Mouse (Mus musculus) spleen, adult 2 months (tissue): ENCODE measurements around the gene Pla2g2f. TPM values are rescaled to one million over a fixed set of nuclear protein-coding genes. Genes with fewer than 3 reads are reported as not detected.

Experiments used
- DNase-seq, 2 experiments: peaks; one replicate each; pipeline versions ENCODE4 v3.0.0 to v3.0.0-alpha.2; 2012 to 2021; ENCODE audit warnings: low spot score in 2 of 2, low read depth in 1 of 2
- H3K27ac ChIP-seq: fragments of 200-500 bp; 2 replicates; pipeline ENCODE4 v1.5.1; 2012; ENCODE audit warnings: low read length, inconsistent platforms; ENCODE audit not compliant: insufficient read depth
- H3K27me3 ChIP-seq: fragments of 200-500 bp; 2 replicates; pipeline ENCODE4 v1.6.1; 2012; ENCODE audit warnings: mild to moderate bottlenecking, moderate library complexity, low read length, inconsistent platforms; ENCODE audit not compliant: control insufficient read depth, insufficient read depth
- H3K36me3 ChIP-seq: fragments of 200-500 bp; 2 replicates; pipeline ENCODE4 v1.6.1; 2012; ENCODE audit warnings: mild to moderate bottlenecking, low read length, inconsistent platforms; ENCODE audit not compliant: control insufficient read depth, insufficient read depth
- H3K4me1 ChIP-seq: fragments of 200-500 bp; 2 replicates; pipeline ENCODE4 v1.6.1; 2011; ENCODE audit warnings: inconsistent platforms; ENCODE audit not compliant: control insufficient read depth, insufficient read depth, insufficient read length
- H3K4me3 ChIP-seq: fragments of 200-500 bp; 2 replicates; pipeline ENCODE4 v1.5.1; 2011; ENCODE audit warnings: mild to moderate bottlenecking, inconsistent platforms; ENCODE audit not compliant: insufficient read depth, insufficient read length; ENCODE audit errors: extremely low read depth
- CTCF ChIP-seq: fragments of 200-500 bp; IDR thresholded peaks from 2 replicates; pipeline ENCODE4 v1.5.1; 2011; ENCODE audit warnings: mild to moderate bottlenecking, inconsistent platforms; ENCODE audit not compliant: insufficient read depth, insufficient read length, insufficient replicate concordance; ENCODE audit errors: extremely low read depth
- POLR2A ChIP-seq: fragments of 200-500 bp; IDR thresholded peaks from 2 replicates; pipeline ENCODE4 v1.6.1; 2011; ENCODE audit warnings: low read depth, low read length, inconsistent platforms
- WGBS: fragments of 180-500 bp; shearing (Covaris S2); methylation state at CpG from one replicate; pipeline ENCODE4 v1.1.7; 2018; 5-methylcytosine and 5-hydroxymethylcytosine counted together
- polyA plus RNA-seq: library from polyadenylated mRNA; depleted of rRNA; stranded (reverse); fragments of >200 nt; gene quantifications from 2 replicates; pipeline ENCODE4 v1.2.3, GENCODE M21; 2012

Pla2g2f gene
- polyA plus RNA-seq, 1 experiment: 1.9 TPM

DNA sequence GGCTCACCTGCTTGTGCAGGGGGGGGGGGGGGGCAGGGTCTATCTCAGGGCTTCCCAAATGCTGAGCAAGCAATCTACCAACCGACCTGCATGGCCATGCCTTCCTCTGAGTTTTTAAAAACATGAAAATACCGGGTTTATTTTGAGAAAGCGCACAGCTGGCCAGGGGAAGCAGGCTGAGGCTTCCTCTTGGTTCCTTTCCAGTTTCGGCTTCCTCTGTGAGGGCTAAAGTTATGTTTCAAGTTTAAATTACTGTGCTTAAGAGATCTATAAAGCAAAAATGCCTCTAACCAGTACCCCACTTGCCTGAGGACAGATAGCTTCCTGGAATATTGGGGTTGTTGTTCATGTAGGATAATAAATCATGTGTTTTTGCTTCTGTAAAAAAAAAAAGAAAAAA lies 28.7 kb upstream of the Pla2g2f start:
- 0% methylated on average over 4 of the region's 4 CpGs for WGBS
- TF ChIP-seq POLR2A (no peak), CTCF (no peak)

DNA sequence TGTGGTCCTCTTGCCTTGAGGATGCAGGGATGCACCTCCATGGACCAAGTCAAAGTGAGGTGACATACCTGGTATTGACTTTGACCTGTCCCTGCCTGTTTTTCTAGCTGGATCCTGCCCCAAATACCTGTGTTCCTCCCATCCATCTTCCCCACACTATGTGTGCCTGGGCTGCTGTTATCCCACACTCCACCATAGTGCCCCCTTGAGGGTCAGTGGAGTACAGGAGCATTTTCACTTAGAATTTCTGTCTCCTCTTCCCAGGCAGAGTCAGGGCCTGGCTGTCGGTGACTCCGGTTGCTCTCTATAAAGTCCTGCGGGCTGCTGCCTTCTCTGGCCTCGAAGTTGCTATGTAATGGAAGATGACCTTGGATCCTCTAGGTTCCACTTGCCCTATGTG lies 28.3 kb upstream of the Pla2g2f start:
- Histone ChIP-seq H3K4me1 (no peaks in the 10 kb centered on the region), H3K36me3 (no peaks in the 10 kb centered on the region), H3K4me3 (no peak overlapping the region), H3K27ac (no peak overlapping the region), H3K27me3 (no peaks in the 10 kb centered on the region)
- no peak for DNase-seq
- 29% methylated on average over 4 of the region's 4 CpGs for WGBS
- no peak for TF ChIP-seq POLR2A
- TF ChIP-seq CTCF: no peak

More for the DNA sequence above, 28.7 kb upstream of the Pla2g2f start:
- no peaks in the 10 kb centered on the region for H3K27me3 ChIP-seq
- no peaks in the 10 kb centered on the region for H3K4me1 ChIP-seq
- no peaks in the 10 kb centered on the region for H3K36me3 ChIP-seq
- H3K27ac ChIP-seq: no peak overlapping the region
- H3K4me3 ChIP-seq: no peak overlapping the region
- DNase-seq: no peak

DNA sequence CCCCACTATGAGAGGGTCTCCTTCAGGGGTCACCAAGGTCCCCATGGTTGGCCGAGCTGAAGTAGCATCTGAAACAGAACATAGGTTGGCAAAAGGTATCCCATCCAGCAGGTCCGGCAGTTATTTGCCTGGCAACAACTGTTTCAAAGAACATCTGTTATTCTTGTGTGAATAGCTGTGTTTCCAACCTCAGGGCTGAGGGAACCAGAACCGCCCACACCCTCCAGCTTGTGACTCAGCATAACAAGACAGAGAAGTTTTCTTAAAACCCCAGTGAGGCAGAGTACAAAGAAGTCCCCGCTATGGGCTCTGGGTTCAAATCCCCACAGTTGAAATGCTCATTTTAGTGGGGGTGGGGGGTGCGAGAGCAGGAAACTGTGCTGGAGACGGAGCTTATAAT lies 24.7 kb upstream of the Pla2g2f start:
- TF ChIP-seq POLR2A (no peak), CTCF (no peak)
- H3K36me3 ChIP-seq: no peaks in the 10 kb centered on the region
- no peak for DNase-seq
- no peak overlapping the region for H3K4me3 ChIP-seq
- no peaks in the 10 kb centered on the region for H3K4me1 ChIP-seq
- 76% methylated on average over 6 of the region's 6 CpGs for WGBS
- H3K27me3 ChIP-seq: no peaks in the 10 kb centered on the region
- no peak overlapping the region for H3K27ac ChIP-seq

DNA sequence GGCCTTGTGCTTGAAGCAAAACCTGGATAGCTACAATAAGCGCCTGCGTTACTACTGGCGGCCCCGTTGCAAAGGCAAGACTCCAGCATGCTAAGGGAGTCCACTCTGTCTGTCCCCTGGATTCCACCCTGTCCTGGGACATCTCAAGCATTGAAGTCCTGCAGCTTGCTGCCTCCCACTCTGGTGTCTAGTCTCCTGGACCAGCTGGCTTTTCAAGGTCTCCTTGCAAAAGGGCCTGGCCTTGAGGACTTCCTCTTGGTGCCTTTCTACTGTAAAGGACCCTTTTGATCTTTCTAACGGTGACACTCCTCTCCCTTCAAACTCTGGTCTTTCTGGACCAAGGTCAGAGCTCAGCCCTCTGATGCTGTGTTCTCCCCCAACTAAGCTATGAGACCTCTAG lies 22.9 kb upstream of the Pla2g2f start:
- no peaks in the 10 kb centered on the region for H3K27me3 ChIP-seq
- no peaks in the 10 kb centered on the region for H3K4me1 ChIP-seq
- TF ChIP-seq CTCF: no peak
- no peak for TF ChIP-seq POLR2A
- no peaks in the 10 kb centered on the region for H3K36me3 ChIP-seq
- 83% methylated on average over 5 of the region's 5 CpGs for WGBS
- no peak for DNase-seq
- H3K27ac ChIP-seq: no peak overlapping the region
- no peak overlapping the region for H3K4me3 ChIP-seq

DNA sequence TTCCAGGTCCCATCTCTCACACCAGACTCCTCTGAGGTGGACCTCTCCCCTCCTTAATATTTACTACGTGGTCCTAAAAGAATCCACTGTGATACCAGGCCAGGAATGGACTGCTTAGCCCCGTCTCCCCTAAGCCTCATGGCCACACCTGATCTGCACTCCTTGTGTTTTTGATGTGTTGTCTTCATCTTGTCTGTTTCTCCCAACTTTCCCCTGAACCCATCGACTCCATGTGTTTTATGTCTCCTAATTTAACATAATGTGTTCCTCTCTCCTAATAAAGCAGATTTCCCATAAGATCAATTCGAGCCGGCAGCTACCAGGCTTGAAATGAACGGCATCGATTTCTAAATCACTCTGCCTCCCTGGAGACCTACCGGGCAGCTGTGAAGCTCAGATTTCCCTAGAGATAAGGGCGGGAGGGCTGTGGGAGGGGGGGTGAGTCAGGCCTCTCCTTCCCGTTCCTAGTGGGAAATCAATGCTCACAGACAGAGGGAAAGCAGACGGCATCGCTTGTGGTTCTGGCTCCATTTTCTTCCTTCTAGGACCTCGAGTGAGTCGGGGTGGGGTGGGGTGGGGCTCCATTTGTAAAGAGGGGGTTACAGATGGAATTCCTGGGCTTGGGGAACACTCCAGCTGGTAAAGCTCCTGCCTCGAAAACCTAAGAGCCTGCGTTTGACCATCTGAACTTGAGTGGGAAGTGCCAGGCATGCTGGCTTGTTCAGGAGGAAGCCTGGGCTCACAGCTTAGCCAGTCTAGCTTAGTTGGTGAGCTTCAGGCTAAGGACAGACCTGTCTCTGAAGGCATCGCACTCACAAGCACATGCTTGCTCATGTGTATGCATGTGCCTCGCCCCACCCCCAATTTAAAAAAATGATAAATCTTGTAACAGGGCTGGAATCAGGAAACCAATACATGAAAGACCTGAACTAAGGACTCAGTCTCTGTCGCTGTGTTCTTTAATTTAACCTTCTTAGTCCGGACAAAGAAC lies 20.3 kb upstream of the Pla2g2f start:
- no peak for DNase-seq
- Histone ChIP-seq H3K27ac (no peak overlapping the region), H3K4me1 (no peaks in the 10 kb centered on the region), H3K36me3 (no peaks in the 10 kb centered on the region), H3K27me3 (no peaks in the 10 kb centered on the region), H3K4me3 (no peak overlapping the region)
- 41% methylated on average over 20 of the region's 20 CpGs for WGBS
- TF ChIP-seq POLR2A (no peak), CTCF (no peak)

DNA sequence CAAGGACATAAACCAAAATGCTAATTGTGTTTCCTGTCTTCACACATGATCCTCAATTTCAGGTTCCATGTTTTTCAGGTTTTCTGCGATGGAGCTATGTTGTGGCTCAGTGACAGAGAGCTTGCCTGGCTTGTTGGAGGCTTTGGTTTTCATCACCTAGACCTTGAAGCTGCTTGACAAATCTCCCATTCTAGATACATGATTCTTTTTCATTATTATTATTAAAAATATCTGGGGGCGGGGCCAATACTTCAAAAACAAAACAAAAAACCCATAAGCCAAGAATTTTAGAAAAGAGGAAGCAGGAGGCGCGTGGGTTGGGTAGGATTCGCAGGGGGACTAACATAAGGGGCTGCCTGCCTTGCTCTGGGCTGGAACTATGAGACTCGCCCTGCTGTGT lies 18.0 kb upstream of the Pla2g2f start, which contains the start of gene Pla2g2d:
Pla2g2d (plus strand) TSS at position 301 of the 400 bp plus-strand sequence.
- Histone ChIP-seq H3K4me1 (no peaks in the 10 kb centered on the region), H3K4me3 (no peak within 1 kb of the TSS), H3K36me3 (no peaks in the 10 kb centered on the region), H3K27ac (no peak within 1 kb of the TSS), H3K27me3 (no peaks in the 10 kb centered on the region)
- 50% methylated on average over 6 of the region's 6 CpGs for WGBS
- DNase-seq: no peak
- no peak for TF ChIP-seq POLR2A
- no peak for TF ChIP-seq CTCF

DNA sequence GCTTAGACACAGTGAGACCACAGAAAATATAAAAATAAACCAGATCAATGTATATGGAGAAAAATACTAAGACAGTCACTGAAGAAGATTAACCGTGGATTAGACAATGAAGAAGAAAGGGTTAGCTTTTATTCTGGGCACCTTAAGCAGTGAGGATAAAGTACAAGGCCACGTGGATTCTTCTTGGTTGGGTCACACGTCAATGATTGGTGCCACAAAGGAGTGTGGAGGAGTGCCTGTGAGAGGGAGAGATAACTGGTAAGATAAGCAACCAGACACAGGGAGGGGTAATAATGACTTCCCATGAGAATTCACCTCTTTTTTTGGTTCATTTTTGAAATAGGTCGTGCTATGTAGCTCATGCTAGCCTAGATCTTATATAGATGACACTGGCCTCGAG lies 15.0 kb upstream of the Pla2g2f start:
- H3K4me1 ChIP-seq: no peaks in the 10 kb centered on the region
- TF ChIP-seq CTCF (no peak), POLR2A (no peak)
- no peak overlapping the region for H3K27ac ChIP-seq
- no peak overlapping the region for H3K4me3 ChIP-seq
- H3K27me3 ChIP-seq: no peaks in the 10 kb centered on the region
- no peak for DNase-seq
- WGBS: 77% methylated on average over 5 of the region's 5 CpGs
- no peaks in the 10 kb centered on the region for H3K36me3 ChIP-seq
